Mouse (Mus musculus) thymus, adult 2 months (tissue): ENCODE results near the gene Itprip. TPM values are rescaled to one million over a fixed set of nuclear protein-coding genes. Genes with fewer than 3 reads are reported as not detected.

ENCODE experiments used
- DNase-seq: peaks from one replicate; pipeline ENCODE4 v3.0.0; 2021
- H3K27ac ChIP-seq: fragments of 200-500 bp; 2 replicates; pipeline ENCODE4 v1.5.1; 2012; ENCODE audit warnings: low read length, control low read depth; ENCODE audit not compliant: control insufficient read depth, insufficient read depth
- H3K27me3 ChIP-seq: fragments of 200-500 bp; 2 replicates; pipeline ENCODE4 v1.6.1; 2012; ENCODE audit warnings: mild to moderate bottlenecking, low read length, moderate library complexity, mixed read lengths; ENCODE audit not compliant: control insufficient read depth, insufficient read depth
- H3K36me3 ChIP-seq: fragments of 200-500 bp; 2 replicates; pipeline ENCODE4 v1.6.1; 2012; ENCODE audit warnings: mild to moderate bottlenecking, low read length, moderate library complexity; ENCODE audit not compliant: control insufficient read depth, insufficient read depth
- H3K4me1 ChIP-seq: fragments of 200-500 bp; replicated peaks from 2 replicates; pipeline ENCODE4 v1.6.1; 2012; ENCODE audit warnings: low read length; ENCODE audit not compliant: control insufficient read depth, insufficient read depth
- H3K4me3 ChIP-seq: fragments of 200-500 bp; 2 replicates; pipeline ENCODE4 v1.5.1; 2012; ENCODE audit warnings: mild to moderate bottlenecking, low read length, control low read depth, moderate library complexity; ENCODE audit not compliant: control insufficient read depth, insufficient read depth
- CTCF ChIP-seq: fragments of 200-500 bp; IDR thresholded peaks from 2 replicates; pipeline ENCODE4 v1.5.1; 2012; ENCODE audit warnings: mild to moderate bottlenecking, control low read depth, low read length, moderate library complexity, borderline replicate concordance; ENCODE audit not compliant: control insufficient read depth, poor library complexity, insufficient read depth; ENCODE audit errors: extremely low read depth
- POLR2A ChIP-seq: fragments of 200-500 bp; IDR thresholded peaks from 2 replicates; pipeline ENCODE4 v1.6.1; 2012; ENCODE audit warnings: mild to moderate bottlenecking, low read length, control low read depth, moderate library complexity; ENCODE audit not compliant: control insufficient read depth, poor library complexity, insufficient read depth; ENCODE audit errors: extremely low read depth
- WGBS: fragments of 180-500 bp; shearing (Covaris S2); methylation state at CpG from one replicate; pipeline ENCODE4 v1.1.7; 2018; 5-methylcytosine and 5-hydroxymethylcytosine counted together
- polyA plus RNA-seq: library from polyadenylated mRNA; depleted of rRNA; stranded (reverse); fragments of >200 nt; gene quantifications from 2 replicates; pipeline ENCODE4 v1.2.3, GENCODE M21; 2012

Itprip gene
- polyA plus RNA-seq, 1 experiment = 32.6 TPM

DNA sequence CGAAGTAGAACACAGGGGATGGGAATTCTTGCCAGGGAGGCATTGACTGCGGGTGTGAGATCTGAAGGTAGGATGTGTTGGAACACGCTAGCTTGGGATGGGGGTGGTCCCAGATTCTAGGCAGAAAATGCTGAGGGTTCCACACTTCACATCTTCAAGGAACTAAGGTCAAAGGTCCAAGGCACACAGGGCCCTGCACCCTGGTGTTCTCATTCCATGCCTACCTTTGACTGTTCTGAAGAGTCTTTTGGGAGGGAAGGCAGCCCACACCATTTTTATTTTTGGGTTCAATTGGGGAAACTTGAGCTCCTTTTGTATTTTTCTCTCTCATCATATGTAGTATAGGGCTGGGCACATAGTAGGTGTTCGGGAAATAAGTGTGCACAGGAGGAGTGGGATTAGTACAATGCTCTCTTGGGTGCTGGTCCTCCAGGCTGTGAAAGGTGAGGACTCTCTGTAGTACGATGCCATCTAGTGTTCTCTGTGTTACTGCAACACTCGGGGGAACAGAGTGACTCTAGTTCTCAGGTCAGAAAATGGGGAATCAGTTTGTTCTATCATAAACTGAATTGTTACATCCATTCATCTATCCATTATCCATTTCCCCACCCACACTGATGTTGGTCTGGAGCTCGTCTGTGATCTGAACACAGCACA, 13.0 kb upstream of the Itprip start:
- TF ChIP-seq CTCF = no peak
- no peak for TF ChIP-seq POLR2A
- Histone ChIP-seq H3K27ac (no peak overlapping the region), H3K4me1 (no peaks in the 10 kb centered on the region), H3K4me3 (no peak overlapping the region), H3K36me3 (no peaks in the 10 kb centered on the region), H3K27me3 (no peaks in the 10 kb centered on the region)
- WGBS = 42% methylated on average over 7 of the region's 7 CpGs
- peak; percentile 54 for DNase-seq

DNA sequence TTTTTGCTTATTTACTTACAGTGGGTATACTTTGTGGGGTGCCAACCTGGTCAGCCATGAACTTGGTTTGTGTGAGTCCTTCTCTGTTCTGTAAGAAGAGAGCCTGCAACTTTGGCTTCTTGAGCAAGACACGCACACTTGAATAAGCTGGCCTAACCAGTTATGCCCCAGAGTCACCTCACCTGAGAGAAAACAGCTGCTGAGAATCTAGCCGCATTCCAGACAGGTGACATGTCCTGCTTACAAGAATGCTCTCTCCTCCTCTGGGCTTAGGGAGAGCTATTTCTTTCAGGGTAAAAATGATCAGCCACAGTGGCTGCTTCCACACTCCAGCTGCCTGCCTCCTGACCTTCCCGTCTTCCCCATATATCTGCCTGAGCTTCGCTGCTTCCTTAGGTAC, 9.9 kb upstream of the Itprip start:
- Histone ChIP-seq H3K4me1 (no peaks in the 10 kb centered on the region), H3K27me3 (no peaks in the 10 kb centered on the region), H3K4me3 (no peak overlapping the region), H3K36me3 (no peaks in the 10 kb centered on the region), H3K27ac (no peak overlapping the region)
- 99% methylated on average over 4 of the region's 4 CpGs for WGBS
- no peak for TF ChIP-seq CTCF
- no peak for TF ChIP-seq POLR2A
- DNase-seq = no peak

DNA sequence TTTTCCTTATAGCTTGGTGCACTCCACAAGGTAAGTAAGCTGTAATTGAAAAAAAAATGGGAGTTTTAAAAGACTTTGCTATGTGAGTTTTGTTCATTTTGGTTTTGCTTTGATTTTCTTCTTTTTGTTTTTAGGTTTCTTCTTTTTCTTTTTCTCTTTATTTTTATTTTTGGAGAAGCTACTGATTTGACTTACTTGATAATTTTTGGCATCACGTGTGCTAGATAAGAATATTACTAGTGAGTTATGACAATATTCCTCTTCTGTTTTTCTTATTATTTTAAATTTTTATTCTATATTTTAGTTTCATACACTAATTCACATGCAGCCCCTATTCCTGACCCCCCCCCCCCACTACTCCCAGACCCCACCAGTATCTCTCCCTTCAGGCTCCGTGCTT, 7.9 kb upstream of the Itprip start:
- TF ChIP-seq CTCF (no peak), POLR2A (no peak)
- no peak for DNase-seq
- WGBS = 75% methylated on average over 2 of the region's 2 CpGs
- Histone ChIP-seq H3K4me3 (no peak overlapping the region), H3K4me1 (no peaks in the 10 kb centered on the region), H3K27ac (no peak overlapping the region), H3K36me3 (no peaks in the 10 kb centered on the region), H3K27me3 (no peaks in the 10 kb centered on the region)

DNA sequence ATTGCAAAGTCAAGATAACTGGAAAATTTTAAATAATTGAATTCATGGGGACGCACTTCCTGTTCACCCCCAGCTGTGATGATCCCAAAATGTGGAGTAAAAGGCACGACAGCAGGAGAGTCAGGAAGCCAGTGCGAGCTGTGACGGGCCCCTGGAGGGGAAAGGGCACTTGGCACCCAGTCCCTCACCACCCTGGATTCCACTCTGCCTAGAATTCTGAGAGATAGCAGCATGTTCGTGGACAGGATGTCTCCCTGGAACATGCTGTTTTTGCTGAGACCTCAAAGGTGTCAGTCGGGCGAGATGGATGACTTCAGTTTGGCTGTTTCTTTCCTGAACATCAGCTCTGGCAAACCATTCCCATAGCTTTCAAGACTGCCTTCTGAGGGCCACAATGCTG, 6.7 kb upstream of the Itprip start:
- no peak overlapping the region for H3K4me3 ChIP-seq
- TF ChIP-seq CTCF (no peak), POLR2A (no peak)
- DNase-seq = no peak
- H3K27ac ChIP-seq = no peak overlapping the region
- H3K27me3 ChIP-seq = no peaks in the 10 kb centered on the region
- no peaks in the 10 kb centered on the region for H3K4me1 ChIP-seq
- no peaks in the 10 kb centered on the region for H3K36me3 ChIP-seq
- 96% methylated on average over 7 of the region's 7 CpGs for whole genome bisulfite sequencing

DNA sequence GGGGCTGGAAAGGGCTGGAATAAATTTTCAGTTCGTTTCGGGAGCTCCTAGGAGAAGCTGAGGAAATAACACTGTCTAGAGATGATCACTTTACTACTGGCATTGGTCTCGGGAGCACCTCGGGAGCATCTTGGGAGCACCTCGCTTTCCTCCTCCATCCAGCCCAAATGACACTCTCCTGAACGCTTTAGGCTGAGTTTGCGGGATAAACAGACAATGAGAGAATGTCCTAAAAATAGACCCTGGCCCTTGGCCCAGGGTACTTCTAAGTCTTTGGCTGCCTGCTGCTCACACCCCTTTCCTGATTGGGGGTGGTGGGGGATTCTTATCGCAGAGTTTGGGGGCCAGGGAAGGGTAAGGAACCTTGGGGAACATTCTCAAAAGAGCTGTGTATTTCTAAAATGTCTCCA, 872 bp upstream of the Itprip start:
- H3K4me1 ChIP-seq = peaks cover 24% of the 10 kb centered on the region
- DNase-seq = no peak
- H3K27ac ChIP-seq = peak overlapping the region; percentile 67
- WGBS = 13% methylated on average over 8 of the region's 8 CpGs
- H3K4me3 ChIP-seq = no peak overlapping the region
- H3K27me3 ChIP-seq = no peaks in the 10 kb centered on the region
- H3K36me3 ChIP-seq = no peaks in the 10 kb centered on the region
- TF ChIP-seq CTCF (no peak), POLR2A (no peak)

DNA sequence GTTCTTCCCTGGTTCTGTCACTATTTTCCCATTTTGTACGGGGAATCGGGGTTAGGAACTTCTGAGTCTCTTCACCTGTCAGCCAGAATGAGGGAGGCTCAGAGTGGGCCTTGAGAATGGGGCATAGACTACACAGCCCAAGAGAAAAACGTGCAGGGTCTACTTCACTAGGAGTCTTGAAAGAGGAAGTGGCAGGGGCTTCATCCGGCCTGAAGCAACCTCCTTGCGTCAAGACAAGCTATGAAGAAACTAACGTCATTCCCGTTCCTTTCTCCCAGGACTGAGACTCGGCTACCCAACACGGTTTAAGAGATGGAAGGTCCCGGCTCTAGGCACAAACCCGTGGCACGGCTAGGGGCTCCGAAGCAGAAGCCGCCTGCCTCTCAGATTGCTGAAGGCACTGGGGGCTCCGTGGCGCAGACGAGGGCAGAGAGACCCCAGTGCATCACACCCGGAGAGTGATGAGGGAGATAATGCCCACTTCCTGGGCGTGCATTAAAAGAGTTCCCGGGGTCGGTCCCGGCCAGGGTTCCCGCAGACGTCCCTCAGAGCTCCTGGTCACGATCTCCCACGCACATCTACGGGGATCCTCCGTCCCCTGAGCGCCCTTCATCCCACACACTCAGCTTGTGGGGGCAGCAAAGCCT, 521 bp downstream of the Itprip start:
- under 1% methylated on average over 29 of the region's 29 CpGs for WGBS
- TF ChIP-seq POLR2A = 0 out of 2 replicates have a peak, but pooled peaks have one; percentile 1
- no peak for TF ChIP-seq CTCF
- H3K36me3 ChIP-seq = no peaks in the 10 kb centered on the region

More for the DNA sequence above, 521 bp downstream of the Itprip start:
- Histone ChIP-seq H3K4me1 (peaks cover 25% of the 10 kb centered on the region), H3K27ac (peak overlapping the region; percentile 83), H3K27me3 (no peaks in the 10 kb centered on the region), H3K4me3 (peak overlapping the region; percentile 86)
- peak; percentile 62 for DNase-seq
